Mouse (Mus musculus) forebrain, embryonic 12.5 days (tissue): ENCODE results near the gene Nop56. TPM values are rescaled to one million over a fixed set of nuclear protein-coding genes. Genes with fewer than 3 reads are reported as not detected.
A peak's percentile ranks its signal among the peaks of the same experiment; 100 is the strongest.

ENCODE experiments used
- ATAC-seq: fragments of 200-750 bp; cut with Nextera tagmentation; 2 replicates; pipeline ENCODE4 v1.8.0; 2017; ENCODE audit warnings: moderate TSS enrichment; ENCODE audit not compliant: low FRiP score
- H3K27ac ChIP-seq: fragments of 300-500 bp; sonication (generic); 2 replicates; pipeline ENCODE4 v1.5.1; 2016; ENCODE audit warnings: mild to moderate bottlenecking
- H3K27me3 ChIP-seq: fragments of 300-500 bp; sonication (generic); 2 replicates; pipeline ENCODE4 v1.6.1; 2016; ENCODE audit warnings: mild to moderate bottlenecking
- H3K36me3 ChIP-seq: fragments of 300-500 bp; sonication (generic); replicated peaks from 2 replicates; pipeline ENCODE4 v1.6.1; 2016; ENCODE audit warnings: mild to moderate bottlenecking
- H3K4me1 ChIP-seq: fragments of 300-500 bp; sonication (generic); 2 replicates; pipeline ENCODE4 v1.6.1; 2016
- H3K4me2 ChIP-seq: fragments of 300-500 bp; sonication (generic); 2 replicates; pipeline ENCODE4 v1.6.1; 2016; ENCODE audit warnings: mild to moderate bottlenecking, moderate library complexity
- H3K4me3 ChIP-seq: fragments of 300-500 bp; sonication (generic); replicated peaks from 2 replicates; pipeline ENCODE4 v1.5.1; 2016; ENCODE audit warnings: mild to moderate bottlenecking
- H3K9ac ChIP-seq: fragments of 300-500 bp; sonication (generic); 2 replicates; pipeline ENCODE4 v1.6.1; 2016; ENCODE audit warnings: mild to moderate bottlenecking
- H3K9me3 ChIP-seq: fragments of 300-500 bp; sonication (generic); 2 replicates; pipeline ENCODE4 v1.6.1; 2016
- WGBS: fragments of 180-500 bp; shearing (Covaris S2); methylation state at CpG from one replicate; pipeline ENCODE4 v1.1.7; 2016; 5-methylcytosine and 5-hydroxymethylcytosine counted together
- polyA plus RNA-seq: library from polyadenylated mRNA; unstranded; fragments of >200 nt; fragmentation: Nextera tagmentation; extraction: Ambion mirVana; gene quantifications from 2 replicates; pipeline ENCODE4 v1.2.1, GENCODE M21; 2016

Gene Nop56
- 366 and 374 TPM in 2 replicates for polyA plus RNA-seq

GRCm38 (mm10) chr2:130274149-130274861 is at the start of gene Nop56:
Gene Nop56 (plus strand): TSS chr2:130274430.
- Histone ChIP-seq H3K9me3 (no peaks in the 10 kb centered on the region), H3K27me3 (no peaks in the 10 kb centered on the region), H3K36me3 (peaks cover 38% of the 10 kb centered on the region), H3K27ac (peak within 1 kb of the TSS; percentile 96), H3K4me2 (peak within 1 kb of the TSS; percentile 88), H3K4me3 (peak within 1 kb of the TSS; percentile 93), H3K9ac (peak within 1 kb of the TSS; percentile 92), H3K4me1 (peaks cover 35% of the 10 kb centered on the region)
- peak; percentile 97 for ATAC-seq
- WGBS: under 1% methylated on average over 68 of the region's 68 CpGs

- 49% methylated on average over 9 of the region's 9 CpGs for WGBS
- Histone ChIP-seq H3K4me3 (no peak overlapping the region), H3K4me1 (no peaks in the 10 kb centered on the region), H3K4me2 (no peak overlapping the region), H3K9ac (no peak overlapping the region), H3K36me3 (no peaks in the 10 kb centered on the region), H3K9me3 (no peaks in the 10 kb centered on the region), H3K27me3 (no peaks in the 10 kb centered on the region), H3K27ac (no peak overlapping the region)
- no peak for ATAC-seq
These were observed 27.3 kb upstream of the Nop56 start for GRCm38 (mm10) chr2:130246912-130247311.

- no peak for ATAC-seq
- Histone ChIP-seq H3K4me2 (no peak overlapping the region), H3K36me3 (no peaks in the 10 kb centered on the region), H3K27me3 (no peaks in the 10 kb centered on the region), H3K9me3 (no peaks in the 10 kb centered on the region), H3K4me3 (no peak overlapping the region), H3K27ac (no peak overlapping the region), H3K9ac (no peak overlapping the region), H3K4me1 (no peaks in the 10 kb centered on the region)
- WGBS: 84% methylated on average over 7 of the region's 7 CpGs
These were observed 26.0 kb upstream of the Nop56 start for GRCm38 (mm10) chr2:130248226-130248625.

GRCm38 (mm10) chr2:130256762-130257161 is 17.5 kb upstream of the Nop56 start:
- no peak for ATAC-seq
- H3K9ac ChIP-seq: no peak overlapping the region
- no peak overlapping the region for H3K4me2 ChIP-seq
- 86% methylated on average over 4 of the region's 4 CpGs for WGBS
- no peak overlapping the region for H3K27ac ChIP-seq
- H3K9me3 ChIP-seq: no peaks in the 10 kb centered on the region
- no peak overlapping the region for H3K4me3 ChIP-seq
- H3K36me3 ChIP-seq: no peaks in the 10 kb centered on the region
- H3K4me1 ChIP-seq: no peaks in the 10 kb centered on the region
- no peaks in the 10 kb centered on the region for H3K27me3 ChIP-seq

DNA sequence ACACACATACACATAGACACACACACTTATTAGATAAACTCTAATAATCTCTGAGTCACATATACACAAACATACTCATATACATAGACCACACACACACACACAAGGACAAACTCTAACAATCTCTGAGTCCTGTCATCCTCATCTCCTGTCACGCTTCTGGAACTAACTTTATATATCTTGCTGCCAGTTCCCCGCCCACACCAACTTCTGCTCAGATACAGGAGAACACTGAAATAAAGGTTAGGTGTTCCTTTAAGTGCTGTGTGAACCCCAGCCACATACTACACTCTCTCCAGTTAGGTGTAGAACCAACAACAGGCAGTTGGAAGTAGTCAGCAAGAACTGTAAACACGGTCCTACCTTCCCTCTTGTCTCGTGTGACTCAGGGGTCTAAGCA is 13.4 kb upstream of the Nop56 start:
- H3K36me3 ChIP-seq: no peaks in the 10 kb centered on the region
- no peak overlapping the region for H3K4me2 ChIP-seq
- no peak overlapping the region for H3K4me3 ChIP-seq
- H3K9me3 ChIP-seq: no peaks in the 10 kb centered on the region
- ATAC-seq: no peak
- H3K27ac ChIP-seq: no peak overlapping the region
- no peaks in the 10 kb centered on the region for H3K27me3 ChIP-seq
- H3K9ac ChIP-seq: no peak overlapping the region
- WGBS: 89% methylated on average over 4 of the region's 4 CpGs
- H3K4me1 ChIP-seq: no peaks in the 10 kb centered on the region

DNA sequence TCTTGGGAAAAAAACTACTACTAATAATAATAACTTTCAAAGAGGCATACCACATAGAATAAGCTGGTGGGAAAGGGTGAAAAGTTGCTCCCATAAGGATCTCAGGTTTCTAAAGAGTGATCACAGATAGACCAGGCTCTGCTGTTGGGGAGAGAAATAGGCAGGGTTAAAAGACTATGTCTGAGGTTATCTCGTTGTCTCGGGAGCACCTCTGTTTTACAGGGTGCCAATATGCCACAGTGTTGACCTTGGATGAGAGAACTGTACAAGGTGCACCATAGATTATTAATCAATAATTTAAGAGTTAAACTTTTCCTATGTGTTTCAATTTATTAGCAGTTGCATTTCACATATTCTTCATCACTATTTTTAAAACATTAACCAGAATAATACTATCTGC is 12.3 kb upstream of the Nop56 start:
- Histone ChIP-seq H3K4me3 (no peak overlapping the region), H3K9ac (no peak overlapping the region), H3K36me3 (no peaks in the 10 kb centered on the region), H3K9me3 (no peaks in the 10 kb centered on the region), H3K27me3 (no peaks in the 10 kb centered on the region), H3K4me1 (no peaks in the 10 kb centered on the region), H3K4me2 (no peak overlapping the region), H3K27ac (no peak overlapping the region)
- WGBS: 83% methylated on average over 2 of the region's 2 CpGs
- no peak for ATAC-seq

DNA sequence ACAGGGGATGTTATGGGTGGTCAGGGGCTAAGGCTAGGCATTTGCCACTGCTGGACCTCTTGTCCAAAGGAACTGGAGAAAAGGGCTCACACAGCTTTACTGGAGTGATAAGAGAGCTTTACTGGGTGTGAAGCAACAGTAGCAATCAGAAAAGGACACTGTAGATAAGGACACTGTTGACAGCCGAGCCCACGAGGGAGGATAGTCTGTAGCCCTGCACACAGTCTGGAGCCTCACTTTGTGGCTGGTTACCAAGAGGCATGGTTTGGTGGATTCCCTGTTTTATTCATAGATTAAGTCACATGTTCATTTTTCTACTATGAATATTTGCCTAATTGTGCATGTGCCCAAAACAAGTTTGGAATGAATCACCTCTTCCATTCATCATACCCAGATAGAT is 11.8 kb upstream of the Nop56 start:
- H3K4me1 ChIP-seq: no peaks in the 10 kb centered on the region
- H3K4me2 ChIP-seq: no peak overlapping the region
- H3K9me3 ChIP-seq: no peaks in the 10 kb centered on the region
- ATAC-seq: no peak
- WGBS: 87% methylated on average over 2 of the region's 2 CpGs
- H3K27ac ChIP-seq: no peak overlapping the region
- H3K27me3 ChIP-seq: no peaks in the 10 kb centered on the region
- no peak overlapping the region for H3K4me3 ChIP-seq
- no peaks in the 10 kb centered on the region for H3K36me3 ChIP-seq
- H3K9ac ChIP-seq: no peak overlapping the region

DNA sequence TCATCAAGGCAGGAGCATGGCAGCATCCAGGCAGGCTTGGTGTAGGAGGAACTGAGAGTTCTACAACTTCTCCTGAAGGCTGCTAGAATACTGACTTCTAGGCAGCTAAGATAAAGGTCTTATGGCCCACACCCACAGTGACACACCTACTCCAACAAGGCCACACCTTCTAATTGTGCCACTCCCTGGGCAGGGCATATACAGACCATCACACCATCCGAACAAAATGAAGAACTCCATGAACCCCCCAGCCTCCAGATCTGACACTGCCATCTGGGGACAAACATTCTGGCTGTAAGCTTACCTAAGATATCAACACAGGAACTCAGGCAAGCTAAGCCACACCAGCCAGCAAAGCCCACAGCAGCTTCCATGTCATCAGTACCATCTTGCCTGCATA is 8.7 kb upstream of the Nop56 start:
- Histone ChIP-seq H3K9me3 (no peaks in the 10 kb centered on the region), H3K4me1 (no peaks in the 10 kb centered on the region), H3K36me3 (no peaks in the 10 kb centered on the region), H3K27ac (no peak overlapping the region), H3K4me3 (no peak overlapping the region), H3K4me2 (no peak overlapping the region), H3K9ac (no peak overlapping the region), H3K27me3 (no peaks in the 10 kb centered on the region)
- ATAC-seq: no peak
- 88% methylated on average over 1 of the region's 1 CpGs for WGBS

- Histone ChIP-seq H3K4me1 (peaks cover 3% of the 10 kb centered on the region), H3K27ac (no peak overlapping the region), H3K4me3 (no peak overlapping the region), H3K36me3 (no peaks in the 10 kb centered on the region), H3K4me2 (no peak overlapping the region), H3K9ac (no peak overlapping the region), H3K9me3 (no peaks in the 10 kb centered on the region), H3K27me3 (no peaks in the 10 kb centered on the region)
- ATAC-seq: no peak
- 74% methylated on average over 7 of the region's 7 CpGs for WGBS
These were observed 6.2 kb upstream of the Nop56 start for GRCm38 (mm10) chr2:130268074-130268473.

GRCm38 (mm10) chr2:130273732-130274131 is 498 bp upstream of the Nop56 start:
- H3K9me3 ChIP-seq: no peaks in the 10 kb centered on the region
- peak overlapping the region; percentile 88 for H3K4me2 ChIP-seq
- peak overlapping the region; percentile 96 for H3K27ac ChIP-seq
- peak overlapping the region; percentile 92 for H3K9ac ChIP-seq
- ATAC-seq: peak; percentile 18
- no peaks in the 10 kb centered on the region for H3K27me3 ChIP-seq
- 2% methylated on average over 14 of the region's 14 CpGs for WGBS
- H3K4me3 ChIP-seq: peak overlapping the region; percentile 93
- H3K36me3 ChIP-seq: peaks cover 35% of the 10 kb centered on the region
- H3K4me1 ChIP-seq: peaks cover 35% of the 10 kb centered on the region

DNA sequence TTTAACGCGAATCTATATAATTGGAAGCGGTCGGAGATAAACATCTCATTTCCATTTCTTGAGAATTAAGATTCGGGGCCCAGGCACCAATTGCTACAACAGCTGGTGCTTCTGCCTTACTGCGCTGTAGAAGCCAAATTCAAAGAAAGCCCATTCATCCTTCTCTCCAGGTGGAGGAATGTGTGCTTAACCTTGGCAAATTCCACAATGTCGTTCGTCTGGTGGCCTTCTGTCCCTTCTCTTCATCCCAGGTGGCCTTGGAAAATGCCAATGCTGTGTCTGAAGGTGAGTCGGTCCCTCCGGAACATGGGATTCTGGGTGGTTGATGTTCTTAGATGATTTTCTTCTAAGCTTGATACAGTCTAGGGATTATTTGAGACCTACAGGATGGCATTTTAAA is 632 bp downstream of the Nop56 start:
- peak overlapping the region; percentile 93 for H3K4me3 ChIP-seq
- peaks cover 43% of the 10 kb centered on the region for H3K36me3 ChIP-seq
- no peaks in the 10 kb centered on the region for H3K27me3 ChIP-seq
- peak overlapping the region; percentile 92 for H3K9ac ChIP-seq
- H3K4me2 ChIP-seq: peak overlapping the region; percentile 88
- no peak for ATAC-seq
- H3K9me3 ChIP-seq: no peaks in the 10 kb centered on the region
- peak overlapping the region; percentile 96 for H3K27ac ChIP-seq
- H3K4me1 ChIP-seq: peaks cover 35% of the 10 kb centered on the region
- 1% methylated on average over 10 of the region's 10 CpGs for WGBS

DNA sequence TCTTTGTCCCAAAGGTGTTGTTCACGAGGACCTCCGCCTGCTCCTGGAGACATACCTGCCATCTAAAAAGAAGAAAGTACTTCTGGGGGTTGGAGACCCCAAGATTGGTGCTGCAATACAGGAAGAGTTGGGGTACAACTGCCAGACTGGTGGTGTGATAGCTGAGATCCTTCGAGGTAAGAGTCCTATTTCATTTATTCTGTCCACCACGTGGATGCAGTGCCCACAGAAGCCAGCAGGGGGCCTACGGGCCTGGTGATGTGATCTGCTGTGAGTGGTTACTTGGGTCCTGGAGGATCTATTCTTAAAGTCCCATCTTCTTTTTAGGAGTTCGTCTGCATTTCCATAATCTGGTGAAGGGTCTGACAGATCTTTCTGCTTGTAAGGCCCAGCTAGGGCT is 1.4 kb downstream of the Nop56 start:
- Histone ChIP-seq H3K27ac (no peak overlapping the region), H3K9ac (peak overlapping the region; percentile 92; the same call in 1 of the 2 replicates), H3K27me3 (no peaks in the 10 kb centered on the region), H3K4me2 (peak overlapping the region; percentile 88), H3K4me3 (peak overlapping the region; percentile 93), H3K36me3 (peaks cover 51% of the 10 kb centered on the region), H3K4me1 (peaks cover 35% of the 10 kb centered on the region), H3K9me3 (no peaks in the 10 kb centered on the region)
- 48% methylated on average over 6 of the region's 6 CpGs for WGBS
- ATAC-seq: no peak

GRCm38 (mm10) chr2:130279600-130280091 is 5.4 kb downstream of the Nop56 start:
- Histone ChIP-seq H3K4me3 (no peak overlapping the region), H3K4me2 (no peak overlapping the region), H3K9me3 (no peaks in the 10 kb centered on the region), H3K9ac (no peak overlapping the region), H3K4me1 (peaks cover 35% of the 10 kb centered on the region), H3K36me3 (peaks cover 59% of the 10 kb centered on the region), H3K27ac (no peak overlapping the region), H3K27me3 (no peaks in the 10 kb centered on the region)
- 44% methylated on average over 8 of the region's 8 CpGs for WGBS
- ATAC-seq: no peak
